Mouse (Mus musculus) embryonic facial prominence, embryonic 15.5 days (tissue): ENCODE data around the gene B430306N03Rik. TPM values are rescaled to one million over a fixed set of nuclear protein-coding genes. Genes with fewer than 3 reads are reported as not detected.
"Not testable (repeated sequence)": the region's sequence is repeated elsewhere in the genome, so short reads cannot be mapped to it uniquely, and the experiment has no call there.

ENCODE experiments used
- ATAC-seq: fragments of 200-750 bp; cut with Nextera tagmentation; 2 replicates; pipeline ENCODE4 v1.8.0; 2017; ENCODE audit warnings: low read depth, moderate TSS enrichment; ENCODE audit not compliant: insufficient number of reproducible peaks, low FRiP score, low TSS enrichment
- H3K27ac ChIP-seq: fragments of 300-500 bp; sonication (generic); replicated peaks from 2 replicates; pipeline ENCODE4 v1.5.1; 2015; ENCODE audit warnings: mild to moderate bottlenecking, inconsistent platforms
- H3K27me3 ChIP-seq: fragments of 300-500 bp; sonication (generic); 2 replicates; pipeline ENCODE4 v1.6.1; 2015; ENCODE audit warnings: inconsistent platforms
- H3K36me3 ChIP-seq: fragments of 300-500 bp; sonication (generic); 2 replicates; pipeline ENCODE4 v1.6.1; 2015; ENCODE audit warnings: mild to moderate bottlenecking, inconsistent platforms
- H3K4me1 ChIP-seq: fragments of 300-500 bp; sonication (generic); 2 replicates; pipeline ENCODE4 v1.6.1; 2015; ENCODE audit warnings: inconsistent platforms
- H3K4me2 ChIP-seq: fragments of 300-500 bp; sonication (generic); replicated peaks from 2 replicates; pipeline ENCODE4 v1.6.1; 2015; ENCODE audit warnings: mild to moderate bottlenecking, inconsistent platforms
- H3K4me3 ChIP-seq: fragments of 300-500 bp; sonication (generic); replicated peaks from 2 replicates; pipeline ENCODE4 v1.5.1; 2015; ENCODE audit warnings: mild to moderate bottlenecking, inconsistent platforms
- H3K9ac ChIP-seq: fragments of 300-500 bp; sonication (generic); 2 replicates; pipeline ENCODE4 v1.6.1; 2015; ENCODE audit warnings: inconsistent platforms
- H3K9me3 ChIP-seq: fragments of 300-500 bp; sonication (generic); replicated peaks from 2 replicates; pipeline ENCODE4 v1.6.1; 2016; ENCODE audit warnings: inconsistent platforms
- WGBS: fragments of 180-500 bp; shearing (Covaris S2); methylation state at CpG from one replicate; pipeline ENCODE4 v1.1.7; 2015; 5-methylcytosine and 5-hydroxymethylcytosine counted together
- polyA plus RNA-seq: library from polyadenylated mRNA; unstranded; fragments of >200 nt; fragmentation: Nextera tagmentation; extraction: Ambion mirVana; gene quantifications from 2 replicates; pipeline ENCODE4 v1.2.1, GENCODE M21; 2015

The B430306N03Rik gene
- polyA plus RNA-seq, 1 experiment from 2014 or later, result 0.27 TPM

DNA sequence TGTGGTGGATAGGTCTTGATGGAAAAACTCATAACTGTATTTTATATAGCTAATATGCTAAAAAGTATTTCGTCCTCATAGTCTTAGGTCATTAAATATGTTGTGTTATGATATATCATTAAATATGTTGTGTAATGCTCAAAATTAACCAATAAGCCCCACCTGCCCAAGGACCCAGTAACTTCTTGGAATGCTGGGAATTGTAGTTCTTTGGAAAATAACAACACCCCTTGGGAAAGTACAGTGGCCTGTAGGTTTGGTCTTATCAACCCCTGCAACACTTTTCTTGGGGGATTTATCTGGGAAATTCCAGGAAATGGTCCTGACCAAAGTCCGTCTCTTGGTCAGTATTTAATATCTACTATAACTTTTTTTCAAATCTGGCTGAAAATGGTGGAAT, 27.1 kb downstream of the B430306N03Rik start:
- H3K36me3 ChIP-seq, result no peaks in the 10 kb centered on the region
- WGBS, result 87% methylated on average over 2 of the region's 2 CpGs

DNA sequence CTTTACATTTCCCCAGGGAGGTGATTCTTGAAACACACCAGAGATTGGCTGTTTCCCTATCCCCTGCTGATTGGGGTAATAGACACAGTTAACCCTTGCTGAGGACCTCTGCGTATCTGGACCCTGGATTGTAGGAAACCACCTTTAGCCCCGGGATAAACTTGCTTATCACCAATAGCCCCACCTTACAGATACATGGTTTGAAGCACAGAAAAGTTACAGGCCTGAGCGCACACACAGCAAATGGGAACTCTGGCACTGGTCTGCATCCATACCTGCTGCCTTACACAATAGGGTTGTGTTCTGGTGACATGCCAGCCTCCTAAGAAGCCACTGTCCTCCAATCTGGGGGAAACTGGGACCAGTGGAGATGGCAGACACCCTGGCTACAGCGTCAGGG, 29.9 kb downstream of the B430306N03Rik start:
- H3K4me2 ChIP-seq, result no peak overlapping the region
- WGBS, result 89% methylated on average over 4 of the region's 4 CpGs
- no peak for ATAC-seq

More for the DNA sequence above, 27.1 kb downstream of the B430306N03Rik start:
- no peak overlapping the region for H3K9ac ChIP-seq
- H3K4me1 ChIP-seq, result no peaks in the 10 kb centered on the region
- H3K4me3 ChIP-seq, result no peak overlapping the region
- no peaks in the 10 kb centered on the region for H3K27me3 ChIP-seq
- no peak overlapping the region for H3K4me2 ChIP-seq
- no peaks in the 10 kb centered on the region for H3K9me3 ChIP-seq
- H3K27ac ChIP-seq, result no peak overlapping the region
- no peak for ATAC-seq

DNA sequence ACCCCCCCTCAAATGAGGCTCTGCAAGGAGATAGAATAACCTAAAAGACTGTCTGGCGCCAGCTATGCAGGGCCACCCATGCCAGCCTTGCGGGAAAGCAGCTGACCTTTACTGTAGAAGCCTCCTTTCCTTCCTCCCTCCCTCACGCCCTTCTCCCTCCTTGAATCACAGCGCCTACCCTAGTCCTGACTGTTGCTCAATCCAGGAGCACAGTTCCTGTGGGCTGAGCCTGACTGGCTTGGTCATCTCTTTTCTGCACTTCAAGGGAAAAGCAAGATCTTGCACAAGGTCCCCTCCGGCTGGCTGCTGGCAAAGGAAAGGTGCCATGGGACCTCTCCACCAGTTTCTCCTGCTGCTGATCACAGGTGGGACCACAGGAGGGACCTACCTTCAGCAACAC, 30.3 kb downstream of the B430306N03Rik start, which contains the start of gene Trem2:
Gene Trem2, plus strand, starts transcription at position 171 of the 400 bp plus-strand sequence.
- no peak within 1 kb of the TSS for H3K4me2 ChIP-seq
- no peak for ATAC-seq

More for the DNA sequence above, 29.9 kb downstream of the B430306N03Rik start:
- Histone ChIP-seq H3K4me3 (no peak overlapping the region), H3K27me3 (no peaks in the 10 kb centered on the region), H3K9ac (no peak overlapping the region), H3K36me3 (no peaks in the 10 kb centered on the region), H3K27ac (no peak overlapping the region), H3K4me1 (no peaks in the 10 kb centered on the region), H3K9me3 (no peaks in the 10 kb centered on the region)

DNA sequence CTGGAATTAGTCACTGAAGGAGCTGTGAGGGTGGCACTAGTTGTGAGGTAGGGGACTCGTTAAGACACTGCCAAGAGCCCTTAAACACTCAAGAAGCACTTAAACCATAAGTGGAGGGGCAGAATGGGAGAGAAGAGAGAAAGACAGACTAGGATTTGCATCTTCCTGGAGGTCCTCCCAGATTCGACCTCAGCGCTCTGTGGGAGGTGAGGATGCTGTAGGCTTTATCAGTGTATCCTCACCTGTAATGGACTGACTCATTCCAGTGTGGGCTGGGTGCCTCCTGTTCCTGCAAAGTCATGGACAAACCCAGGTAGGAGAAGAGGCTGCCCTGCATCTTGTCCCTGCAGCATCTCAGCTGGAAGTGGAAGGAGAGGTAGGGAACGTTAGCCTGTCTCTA, 30.9 kb downstream of the B430306N03Rik start:
- no peak overlapping the region for H3K27ac ChIP-seq
- no peak overlapping the region for H3K4me3 ChIP-seq
- H3K9me3 ChIP-seq, result no peaks in the 10 kb centered on the region
- no peaks in the 10 kb centered on the region for H3K4me1 ChIP-seq
- H3K36me3 ChIP-seq, result no peaks in the 10 kb centered on the region
- no peaks in the 10 kb centered on the region for H3K27me3 ChIP-seq
- 64% methylated on average over 4 of the region's 4 CpGs for WGBS
- no peak for ATAC-seq
- no peak overlapping the region for H3K9ac ChIP-seq
- no peak overlapping the region for H3K4me2 ChIP-seq

More for the DNA sequence above, 30.3 kb downstream of the B430306N03Rik start, which contains the start of gene Trem2:
- 73% methylated on average over 5 of the region's 5 CpGs for WGBS
- Histone ChIP-seq H3K36me3 (no peaks in the 10 kb centered on the region), H3K9me3 (no peaks in the 10 kb centered on the region), H3K4me3 (no peak within 1 kb of the TSS), H3K4me1 (no peaks in the 10 kb centered on the region), H3K9ac (no peak within 1 kb of the TSS), H3K27me3 (no peaks in the 10 kb centered on the region), H3K27ac (no peak within 1 kb of the TSS)

DNA sequence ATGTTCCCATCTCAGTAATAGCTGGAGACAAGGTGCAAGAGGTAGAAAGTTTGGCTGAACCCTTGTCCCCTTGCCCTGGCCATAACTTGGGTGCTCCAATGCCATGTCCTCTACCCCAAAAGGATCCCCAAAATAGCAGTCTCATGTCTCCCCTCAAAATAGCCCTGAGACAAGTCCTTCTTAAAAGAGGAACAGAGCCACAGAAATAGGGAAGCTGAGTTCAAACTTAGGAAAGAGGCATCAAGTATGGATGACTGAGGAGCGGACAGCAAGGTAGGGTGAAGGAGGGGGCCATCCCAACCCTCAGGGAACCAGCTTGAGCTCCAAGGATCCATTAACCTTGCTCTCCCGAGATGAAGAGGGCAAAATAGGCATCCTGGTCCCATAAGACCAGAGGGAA, 31.3 kb downstream of the B430306N03Rik start:
- no peak overlapping the region for H3K27ac ChIP-seq
- no peak overlapping the region for H3K9ac ChIP-seq
- 73% methylated on average over 2 of the region's 2 CpGs for WGBS
- no peaks in the 10 kb centered on the region for H3K36me3 ChIP-seq
- no peak overlapping the region for H3K4me2 ChIP-seq
- no peak for ATAC-seq
- no peak overlapping the region for H3K4me3 ChIP-seq
- H3K27me3 ChIP-seq, result no peaks in the 10 kb centered on the region
- no peaks in the 10 kb centered on the region for H3K4me1 ChIP-seq
- no peaks in the 10 kb centered on the region for H3K9me3 ChIP-seq

DNA sequence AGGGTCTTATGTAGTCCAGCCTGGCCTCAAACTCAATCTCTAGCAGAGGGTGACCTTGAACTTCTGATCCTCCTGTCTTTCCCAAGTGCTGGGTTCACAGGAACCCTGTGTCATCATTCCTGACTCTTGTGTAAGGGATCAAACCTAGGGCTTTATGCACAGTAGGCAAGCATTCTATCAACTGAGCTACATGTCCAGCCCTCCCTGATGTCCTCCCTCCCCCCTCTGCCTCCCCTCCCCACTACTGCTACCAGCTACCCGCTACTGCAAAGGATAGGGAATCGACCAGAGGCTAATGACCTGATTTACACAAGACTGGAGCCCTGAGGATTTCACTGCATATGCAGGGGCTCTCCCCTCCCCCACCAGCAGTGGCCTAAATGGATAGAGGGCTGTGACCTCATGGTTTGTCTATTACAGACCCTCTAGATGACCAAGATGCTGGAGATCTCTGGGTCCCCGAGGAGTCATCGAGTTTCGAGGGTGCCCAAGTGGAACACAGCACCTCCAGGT, 34.8 kb downstream of the B430306N03Rik start:
- WGBS, result 67% methylated on average over 5 of the region's 5 CpGs
- no peak overlapping the region for H3K4me2 ChIP-seq
- H3K27me3 ChIP-seq, result no peaks in the 10 kb centered on the region
- no peak overlapping the region for H3K9ac ChIP-seq
- H3K9me3 ChIP-seq, result no peaks in the 10 kb centered on the region
- no peak for ATAC-seq
- H3K27ac ChIP-seq, result no peak overlapping the region
- no peaks in the 10 kb centered on the region for H3K4me1 ChIP-seq
- no peak overlapping the region for H3K4me3 ChIP-seq
- H3K36me3 ChIP-seq, result no peaks in the 10 kb centered on the region

DNA sequence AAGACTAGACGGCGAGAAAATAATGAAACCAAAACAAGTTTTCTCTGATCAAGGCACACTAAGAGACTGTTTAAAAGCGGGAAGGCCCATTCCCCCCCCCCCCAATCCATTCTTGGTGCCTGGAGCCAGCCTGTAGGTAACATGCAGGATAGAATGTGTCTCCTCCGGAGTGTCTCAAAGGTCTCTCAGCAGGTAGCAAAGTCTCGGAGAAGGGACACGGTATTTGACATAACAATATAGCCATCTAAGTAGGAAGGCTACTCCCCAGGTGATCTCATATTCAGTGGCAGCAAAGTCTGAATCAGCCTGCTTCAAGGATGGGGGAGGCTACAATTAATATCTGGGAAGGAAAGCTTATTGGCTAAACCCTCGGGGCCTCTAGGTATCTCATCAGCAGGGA, 37.0 kb downstream of the B430306N03Rik start:
- not testable (repeated sequence) for H3K4me2 ChIP-seq, H3K9ac ChIP-seq, H3K4me1 ChIP-seq, H3K4me3 ChIP-seq, H3K27ac ChIP-seq, H3K36me3 ChIP-seq, ATAC-seq, H3K27me3 ChIP-seq, H3K9me3 ChIP-seq
- 73% methylated on average over 7 of the region's 7 CpGs for WGBS

DNA sequence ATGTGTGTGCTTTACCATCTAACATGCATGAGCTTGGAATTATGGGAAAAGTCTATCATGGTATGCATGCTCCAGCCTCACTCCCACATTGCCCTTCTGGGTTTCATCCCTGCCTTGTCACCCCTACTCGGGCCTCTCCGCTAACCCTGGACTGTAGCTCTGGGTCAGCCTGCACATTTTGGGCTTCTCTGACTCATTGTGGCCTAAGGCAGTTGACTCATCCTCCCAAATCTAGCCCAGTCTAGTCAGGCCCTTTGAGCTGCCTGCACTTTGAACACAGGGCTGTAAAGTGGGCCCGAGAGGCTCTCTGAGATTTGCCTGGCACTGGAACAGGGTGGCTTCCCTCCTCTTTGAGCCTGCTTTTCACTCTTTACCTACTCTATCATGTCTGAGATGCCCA, 39.9 kb downstream of the B430306N03Rik start:
- H3K36me3 ChIP-seq, result no peaks in the 10 kb centered on the region
- H3K4me2 ChIP-seq, result no peak overlapping the region
- no peaks in the 10 kb centered on the region for H3K4me1 ChIP-seq
- no peak for ATAC-seq
- 75% methylated on average over 3 of the region's 3 CpGs for WGBS
- H3K9ac ChIP-seq, result no peak overlapping the region
- H3K4me3 ChIP-seq, result no peak overlapping the region
- H3K27me3 ChIP-seq, result no peaks in the 10 kb centered on the region
- H3K27ac ChIP-seq, result no peak overlapping the region
- no peaks in the 10 kb centered on the region for H3K9me3 ChIP-seq

DNA sequence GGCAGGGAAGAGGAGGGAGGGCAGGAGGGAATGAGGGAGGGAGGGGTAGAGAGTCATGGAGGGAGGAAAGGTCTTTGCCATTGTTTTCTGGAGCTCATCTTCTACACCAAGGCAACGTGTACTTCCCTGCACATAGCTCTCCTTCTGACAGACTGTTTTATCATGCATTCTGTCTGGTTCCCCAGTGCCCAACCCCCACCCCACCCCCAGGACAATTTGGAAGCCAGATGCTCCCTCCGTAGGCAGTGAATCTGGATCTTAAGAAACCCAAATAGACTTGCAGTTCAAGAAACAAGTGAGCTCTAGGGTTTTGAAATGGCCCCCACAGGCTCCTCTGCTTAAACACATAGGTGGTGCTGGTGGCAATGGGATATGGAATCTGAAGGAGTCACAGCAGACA, 42.0 kb downstream of the B430306N03Rik start:
- no peak overlapping the region for H3K27ac ChIP-seq

DNA sequence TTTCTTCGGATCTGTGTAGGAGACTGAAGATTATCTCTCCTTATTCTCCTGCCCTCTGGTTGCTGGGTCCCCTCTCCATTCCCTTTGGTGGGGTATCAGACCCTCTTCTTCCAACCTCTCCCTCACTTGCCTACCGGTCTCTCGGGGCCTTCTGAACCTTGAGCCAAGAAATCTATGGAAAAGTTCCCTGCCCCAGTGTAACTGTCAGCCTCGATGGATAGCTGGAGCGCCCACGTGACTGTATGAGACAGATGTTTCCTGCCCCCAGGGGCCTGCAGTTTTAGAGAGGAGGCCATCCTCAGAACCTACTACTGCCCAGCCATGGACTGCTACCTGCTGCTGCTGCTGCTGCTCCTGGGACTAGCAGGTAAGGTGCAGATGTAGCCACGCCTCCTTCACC, 43.7 kb downstream of the B430306N03Rik start, which contains the start of gene Treml1:
Gene Treml1, plus strand, starts transcription at position 301 of the 400 bp plus-strand sequence.
- H3K9ac ChIP-seq, result no peak within 1 kb of the TSS
- no peaks in the 10 kb centered on the region for H3K36me3 ChIP-seq
- ATAC-seq, result no peak
- no peaks in the 10 kb centered on the region for H3K27me3 ChIP-seq
- no peaks in the 10 kb centered on the region for H3K9me3 ChIP-seq
- H3K4me2 ChIP-seq, result no peak within 1 kb of the TSS
- H3K27ac ChIP-seq, result no peak within 1 kb of the TSS
- 69% methylated on average over 7 of the region's 7 CpGs for WGBS
- no peaks in the 10 kb centered on the region for H3K4me1 ChIP-seq
- H3K4me3 ChIP-seq, result no peak within 1 kb of the TSS

More for the DNA sequence above, 42.0 kb downstream of the B430306N03Rik start:
- Histone ChIP-seq H3K4me1 (no peaks in the 10 kb centered on the region), H3K36me3 (no peaks in the 10 kb centered on the region), H3K27me3 (no peaks in the 10 kb centered on the region), H3K4me2 (no peak overlapping the region), H3K9ac (no peak overlapping the region), H3K9me3 (no peaks in the 10 kb centered on the region), H3K4me3 (no peak overlapping the region)
- 29% methylated on average over 2 of the region's 2 CpGs for WGBS
- ATAC-seq, result no peak

DNA sequence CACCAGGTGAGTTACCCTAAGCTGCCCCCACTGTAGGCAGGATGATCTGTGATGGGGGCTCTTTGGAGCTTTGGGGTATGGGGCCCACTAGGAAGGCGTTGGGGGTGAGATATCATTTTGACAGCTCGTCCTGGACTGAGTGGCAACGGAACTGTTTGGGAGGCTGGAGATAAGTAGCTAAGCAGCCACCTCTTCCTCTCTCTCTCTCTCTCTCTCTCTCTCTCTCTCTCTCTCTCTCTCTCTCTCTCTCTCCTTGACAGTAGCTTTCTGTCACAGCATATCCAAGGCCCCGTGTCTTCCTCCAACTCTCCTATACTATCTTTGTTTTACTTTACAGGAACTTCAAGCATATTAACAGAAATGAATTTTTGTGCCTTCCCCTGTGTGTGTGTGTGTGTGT, 44.5 kb downstream of the B430306N03Rik start:
- no peak overlapping the region for H3K4me2 ChIP-seq
- no peaks in the 10 kb centered on the region for H3K4me1 ChIP-seq
- H3K27ac ChIP-seq, result no peak overlapping the region
- no peak overlapping the region for H3K9ac ChIP-seq
- H3K27me3 ChIP-seq, result no peaks in the 10 kb centered on the region
- H3K9me3 ChIP-seq, result no peaks in the 10 kb centered on the region
- H3K36me3 ChIP-seq, result no peaks in the 10 kb centered on the region
- H3K4me3 ChIP-seq, result no peak overlapping the region
- 71% methylated on average over 4 of the region's 4 CpGs for WGBS
- ATAC-seq, result no peak

DNA sequence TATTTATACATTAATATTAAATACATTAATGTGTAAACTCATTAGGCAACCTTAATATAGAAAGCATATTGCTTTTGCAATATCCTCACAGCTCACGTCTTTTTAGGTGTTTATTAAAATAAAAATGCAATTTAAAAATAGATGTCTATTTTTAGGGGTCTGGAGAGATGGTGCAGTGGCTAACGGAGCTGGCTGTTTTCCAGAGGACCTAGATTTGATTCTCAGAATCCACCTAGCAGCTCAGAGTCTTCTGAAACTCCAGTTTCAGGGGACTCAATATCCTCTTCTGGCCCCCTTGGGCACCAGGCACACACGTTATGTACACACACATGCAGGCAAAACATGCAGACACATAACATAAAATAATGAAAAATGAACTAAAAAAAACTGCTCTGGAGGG, 46.4 kb downstream of the B430306N03Rik start:
- WGBS, result 68% methylated on average over 3 of the region's 3 CpGs
- Histone ChIP-seq H3K27me3 (no peaks in the 10 kb centered on the region), H3K4me1 (no peaks in the 10 kb centered on the region), H3K9ac (no peak overlapping the region), H3K36me3 (no peaks in the 10 kb centered on the region), H3K9me3 (no peaks in the 10 kb centered on the region), H3K4me3 (no peak overlapping the region), H3K4me2 (no peak overlapping the region), H3K27ac (no peak overlapping the region)
- ATAC-seq, result no peak
